Comparison of ENCODE assay signal across 11 mouse cellular contexts in genomic region chr10:19517093-19517492, GRCm38 (mm10).
"Had no signal": no experiment of that assay in that cellular context is flagged by ENCODE, and none has a peak within 500 bp of the region (broad histone marks: within the 10 kb centered on the region; RNA-seq: fewer than 3 reads in every experiment).

No protein-coding gene starts in this region.

- DNase-seq: kidney, adult 9 months; kidney, postnatal 10 days; kidney, postnatal 4 days; left cerebral cortex, postnatal 4 days; thymus, postnatal 4 days had no signal

- H3K9me3 ChIP-seq: limb, embryonic 13.5 days; midbrain, embryonic 13.5 days; neural tube, embryonic 12.5 days had no signal

- H3K27me3 ChIP-seq: limb, embryonic 13.5 days; midbrain, embryonic 13.5 days; neural tube, embryonic 12.5 days had no signal

- H3K4me1 ChIP-seq: midbrain, embryonic 13.5 days; neural tube, embryonic 12.5 days had no signal

- H3K9ac ChIP-seq: limb, embryonic 13.5 days; midbrain, embryonic 13.5 days; neural tube, embryonic 12.5 days had no signal

- H3K27ac ChIP-seq: layer of hippocampus, adult 2 months; limb, embryonic 13.5 days; midbrain, embryonic 13.5 days; neural tube, embryonic 12.5 days; stomach, postnatal 0 days had no signal

- H3K4me2 ChIP-seq: limb, embryonic 13.5 days; midbrain, embryonic 13.5 days; neural tube, embryonic 12.5 days had no signal

- ATAC-seq: intestine, postnatal 0 days; midbrain, embryonic 13.5 days had no signal

- H3K36me3 ChIP-seq: limb, embryonic 13.5 days; midbrain, embryonic 13.5 days; neural tube, embryonic 12.5 days had no signal

- H3K4me3 ChIP-seq: layer of hippocampus, adult 2 months; limb, embryonic 13.5 days; midbrain, embryonic 13.5 days; neural tube, embryonic 12.5 days had no signal
